Mouse (Mus musculus): ENCODE data around the gene Sh3bgrl2.

- TF ChIP-seq CTCF (IDR thresholded peaks at IDR 0.05; ENCODE audit: borderline replicate concordance, extremely low read depth, insufficient read depth, insufficient read length) (no peak), POLR2A (IDR thresholded peaks at IDR 0.05; ENCODE audit: borderline replicate concordance, extremely low read depth, insufficient read depth, insufficient read length, poor library complexity, severe bottlenecking) (no peak)
Observed at GRCm38 (mm10) chr9:83569898-83570297, 21.8 kb downstream of the Sh3bgrl2 start.
